Mouse (Mus musculus) megakaryocyte, adult 5-6 weeks (primary cell): Measurements from ENCODE around the gene St3gal3. TPM values are rescaled to one million over a fixed set of nuclear protein-coding genes. Genes with fewer than 3 reads are reported as not detected.

Source experiments
- ATAC-seq: 2 replicates; pipeline ENCODE4 v1.8.0; 2016; ENCODE audit warnings: mild to moderate bottlenecking, inconsistent platforms; ENCODE audit not compliant: poor library complexity, severe bottlenecking
- total RNA-seq, 2 experiments: library from RNA; stranded (forward) in 1 of 2; stranded (reverse) in 1 of 2; fragments of 153-499, 151-499 nt in 1 of 2; fragments of 221-1000, 200-1000 nt in 1 of 2; gene quantifications; 2 replicates each; pipeline versions ENCODE4 v1.2.3 to v1.2.4; 2015 to 2017

The St3gal3 gene
- total RNA-seq, 2 experiments from 2014 or later, result 6.6 to 7.3 TPM

DNA sequence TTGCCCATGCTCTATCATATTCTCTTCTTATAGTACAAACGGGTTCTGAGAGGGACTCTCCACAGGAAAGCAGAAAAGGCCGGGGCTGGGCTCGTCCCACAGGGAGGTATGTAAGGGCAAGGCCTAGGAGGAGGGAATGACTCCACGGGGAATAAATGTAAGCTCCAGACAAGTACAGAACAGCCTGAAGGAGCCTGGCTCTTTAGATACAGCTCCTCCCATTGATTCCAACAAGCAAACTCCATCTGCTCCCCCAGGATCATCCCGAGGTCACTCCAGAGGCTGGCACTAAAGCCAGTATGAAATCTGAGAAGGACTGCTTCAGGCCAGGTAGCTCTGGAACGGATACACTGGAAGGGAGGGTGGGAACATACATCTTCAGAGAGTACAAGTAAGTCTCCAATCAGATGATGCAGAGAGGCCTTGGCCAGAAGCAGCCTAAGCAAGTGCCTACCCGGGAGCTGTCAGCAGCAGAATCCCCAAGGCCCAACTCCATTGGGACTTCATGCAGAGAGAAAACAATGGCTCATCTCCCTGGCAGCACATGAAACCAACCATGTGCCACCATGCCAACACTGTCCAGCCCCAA lies 221.9 kb downstream of the St3gal3 start:
- no peak for ATAC-seq

DNA sequence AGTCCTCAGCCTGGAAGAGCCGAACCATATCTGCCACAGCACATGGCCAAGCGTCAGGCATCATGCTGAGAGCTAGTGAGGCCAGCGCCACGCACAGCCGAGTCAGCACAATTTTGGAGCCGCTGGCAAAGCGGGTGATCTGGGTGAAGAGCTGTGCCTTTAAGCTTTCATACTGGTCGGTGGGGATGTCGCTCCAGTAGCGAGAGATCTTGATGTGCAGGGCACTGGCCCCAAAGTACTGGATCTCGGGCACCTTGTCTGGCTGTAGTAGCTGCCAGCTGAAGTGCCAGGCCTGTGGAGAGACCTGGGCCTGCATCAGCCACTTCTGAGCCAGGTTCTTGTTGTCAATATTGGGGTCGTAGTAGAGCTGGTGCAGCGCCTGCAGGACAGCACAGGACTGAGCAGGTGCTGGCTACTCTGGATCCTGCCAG lies 222.6 kb downstream of the St3gal3 start:
- no peak for ATAC-seq

DNA sequence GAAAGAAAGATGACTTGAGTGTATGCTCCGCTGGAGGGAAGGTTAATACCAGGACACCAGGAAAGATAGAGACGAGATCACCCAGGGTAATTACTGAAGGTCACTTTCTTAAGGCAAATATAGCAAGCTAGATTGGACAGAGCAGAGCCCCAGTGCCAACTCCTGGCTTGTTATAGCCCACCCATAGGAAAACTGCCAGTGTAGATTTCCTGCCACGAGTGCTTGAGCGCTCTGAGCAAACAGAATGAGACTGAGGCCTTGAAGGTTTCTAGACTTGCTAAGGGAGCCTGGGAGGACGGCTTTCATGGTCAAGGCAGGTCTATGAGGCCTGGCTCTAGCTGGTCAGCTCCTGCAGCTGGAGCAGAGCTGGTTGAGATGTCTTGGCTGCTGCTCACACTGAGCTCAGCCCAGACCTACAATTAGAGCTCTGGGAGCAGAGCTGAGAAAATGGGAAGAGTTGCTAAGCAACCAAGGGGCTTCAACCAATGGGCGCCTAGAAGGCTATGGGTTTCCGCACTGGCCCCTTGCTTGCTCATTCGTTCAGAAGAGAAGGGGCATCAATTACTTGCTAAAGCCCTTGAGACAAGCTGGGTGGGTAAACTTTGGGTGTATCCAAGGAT lies 225.8 kb downstream of the St3gal3 start:
- ATAC-seq, result no peak

DNA sequence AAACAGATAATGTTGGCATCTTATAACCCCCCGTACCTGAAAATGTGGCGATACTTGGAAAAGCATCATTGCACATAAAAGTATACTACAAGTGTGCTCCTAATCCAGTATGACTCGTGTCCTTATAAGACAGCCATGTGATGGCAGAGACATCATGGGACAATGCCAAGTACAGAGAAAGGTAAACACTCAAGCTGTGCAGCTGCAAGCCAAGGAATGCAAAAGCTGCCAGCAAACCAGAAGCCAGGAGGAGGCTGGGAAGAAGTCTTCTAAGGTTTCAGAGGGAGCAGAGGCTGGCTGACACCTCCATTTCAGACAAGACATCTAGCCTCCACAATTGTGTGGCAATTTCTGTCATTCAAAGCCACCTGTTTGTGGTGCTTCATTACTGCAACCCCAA lies 228.5 kb downstream of the St3gal3 start:
- no peak for ATAC-seq

DNA sequence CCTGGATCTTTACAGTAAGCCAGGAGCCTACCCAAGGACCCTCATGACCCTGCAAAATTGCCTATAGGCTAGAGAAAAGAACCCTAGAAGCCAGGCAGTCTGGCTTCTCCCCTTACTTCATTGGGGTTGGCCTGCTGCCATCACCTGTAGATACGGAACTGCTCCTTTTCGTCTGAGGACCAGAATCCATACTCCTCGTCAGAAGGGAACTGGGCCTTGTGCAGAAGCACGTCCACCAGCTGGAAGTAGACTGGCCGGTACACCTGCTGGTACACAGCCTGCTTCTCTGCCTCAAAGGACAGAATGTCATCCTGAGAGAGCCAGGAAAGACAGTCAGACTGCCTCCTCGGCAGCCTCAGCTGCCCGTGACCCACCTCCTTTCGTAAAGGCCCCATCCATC lies 230.0 kb downstream of the St3gal3 start:
- no peak for ATAC-seq

DNA sequence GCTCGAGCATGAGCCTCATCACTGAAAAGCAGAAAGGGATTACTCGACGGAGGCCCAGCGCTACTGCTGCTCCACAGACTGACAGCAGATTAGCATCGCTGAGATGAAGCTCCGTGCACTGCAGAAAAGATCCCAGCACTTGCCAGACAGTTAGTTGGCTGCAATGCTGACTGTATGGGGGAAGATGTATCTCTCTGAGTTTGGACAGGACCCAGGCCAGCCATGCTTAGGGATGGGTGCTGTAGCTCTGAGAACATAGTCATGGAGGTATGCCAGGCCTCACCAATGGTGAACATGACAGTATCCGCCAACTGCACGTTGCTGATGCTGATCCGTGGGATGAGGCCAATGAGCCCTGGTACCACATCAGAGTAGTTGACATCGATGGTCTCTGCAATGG lies 230.6 kb downstream of the St3gal3 start:
- ATAC-seq, result no peak

DNA sequence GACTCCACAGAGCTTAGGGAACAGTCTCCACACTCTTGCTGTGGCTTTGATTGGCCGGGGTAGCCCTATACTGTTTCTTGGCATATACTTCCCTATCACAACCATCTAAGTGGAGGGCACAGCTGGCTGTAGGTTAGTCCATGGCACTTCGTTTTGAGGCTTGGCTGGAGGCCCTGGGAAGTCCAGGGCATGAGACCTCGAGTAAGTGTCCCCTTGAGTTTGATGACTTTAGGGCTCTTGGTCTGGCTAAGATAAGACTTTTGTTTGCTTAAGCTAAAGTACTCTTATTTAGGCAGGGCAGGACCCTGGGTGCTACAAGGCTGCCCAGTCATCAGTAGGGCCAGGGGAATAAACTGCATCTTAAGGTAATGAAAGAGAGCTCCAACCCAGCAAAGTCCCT lies 236.6 kb downstream of the St3gal3 start:
- ATAC-seq, result no peak

DNA sequence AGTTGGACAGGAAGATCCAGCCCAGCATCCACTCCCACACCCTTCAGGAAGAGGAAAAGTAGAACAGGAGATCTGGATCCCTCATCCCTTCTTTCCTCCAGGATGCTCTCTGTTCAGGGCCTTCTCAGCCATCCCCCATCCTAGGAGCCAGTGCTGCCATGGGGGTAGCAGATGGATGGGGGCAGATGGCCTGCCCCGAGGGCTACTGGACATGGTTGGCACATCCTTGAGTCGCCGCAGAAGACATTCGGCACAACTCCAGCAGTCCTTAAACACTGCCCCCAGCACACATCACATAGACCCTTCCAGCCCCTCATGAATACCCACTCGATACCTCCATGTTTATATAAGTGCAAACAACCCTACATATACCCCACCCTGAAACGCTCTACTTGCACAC lies 238.7 kb downstream of the St3gal3 start:
- ATAC-seq, result no peak

DNA sequence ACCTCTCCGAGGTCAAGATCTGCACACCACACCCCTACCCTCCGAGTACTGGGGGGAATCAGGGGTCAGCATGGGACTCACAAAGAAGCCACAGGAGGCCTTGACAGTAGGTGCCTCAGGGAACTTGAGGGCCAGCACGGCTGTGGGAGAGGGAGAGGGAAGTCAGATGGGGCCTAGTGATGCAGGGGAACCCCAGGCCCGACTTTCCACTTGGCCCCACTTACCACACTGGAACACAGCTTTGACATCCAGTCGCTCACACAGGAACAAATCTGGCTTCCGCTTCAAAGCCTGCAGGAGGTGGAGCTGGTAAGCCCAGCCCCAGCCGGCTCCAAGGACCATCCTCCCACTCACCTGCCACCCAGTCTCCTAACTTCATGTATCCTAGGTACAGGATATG lies 239.4 kb downstream of the St3gal3 start:
- ATAC-seq, result no peak

DNA sequence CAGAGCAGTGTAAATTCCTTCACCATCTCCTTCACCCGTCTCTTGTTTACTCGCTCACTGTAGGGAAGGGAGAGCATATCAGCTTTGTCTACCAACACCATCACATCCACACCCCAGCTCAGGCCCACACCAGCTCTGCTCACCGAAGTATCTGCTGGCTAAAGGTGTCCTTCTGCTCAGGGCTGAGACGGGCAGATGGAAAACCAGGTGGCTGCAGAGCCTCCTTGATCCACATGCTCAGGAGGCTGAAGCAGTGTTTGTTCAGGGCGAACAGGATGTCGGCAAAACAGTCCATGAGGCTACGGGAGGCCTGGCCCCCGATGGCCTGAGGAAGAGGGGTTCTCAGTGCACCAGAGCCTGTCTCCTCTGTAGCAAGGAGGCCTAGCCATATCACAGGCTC lies 240.1 kb downstream of the St3gal3 start:
- ATAC-seq, result no peak

DNA sequence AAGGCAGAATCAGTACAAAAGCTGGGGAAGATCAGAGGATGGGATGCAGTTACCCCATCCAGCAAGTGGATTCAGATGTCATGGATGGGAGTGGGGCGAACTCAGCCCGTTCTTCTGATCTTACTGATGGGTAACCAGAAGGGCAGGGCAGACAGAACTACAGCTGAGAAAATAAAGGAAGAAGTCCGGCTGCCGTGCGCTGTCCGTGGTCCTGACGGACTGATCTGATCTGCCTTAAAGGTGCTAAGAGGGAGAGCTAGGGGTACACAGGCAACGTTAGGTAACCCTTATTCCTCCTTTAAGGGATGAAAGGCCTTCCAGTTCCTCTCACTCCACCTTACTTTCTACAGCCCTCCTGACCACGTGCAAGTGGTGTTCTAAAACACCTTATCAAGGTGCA lies 241.3 kb downstream of the St3gal3 start:
- no peak for ATAC-seq

DNA sequence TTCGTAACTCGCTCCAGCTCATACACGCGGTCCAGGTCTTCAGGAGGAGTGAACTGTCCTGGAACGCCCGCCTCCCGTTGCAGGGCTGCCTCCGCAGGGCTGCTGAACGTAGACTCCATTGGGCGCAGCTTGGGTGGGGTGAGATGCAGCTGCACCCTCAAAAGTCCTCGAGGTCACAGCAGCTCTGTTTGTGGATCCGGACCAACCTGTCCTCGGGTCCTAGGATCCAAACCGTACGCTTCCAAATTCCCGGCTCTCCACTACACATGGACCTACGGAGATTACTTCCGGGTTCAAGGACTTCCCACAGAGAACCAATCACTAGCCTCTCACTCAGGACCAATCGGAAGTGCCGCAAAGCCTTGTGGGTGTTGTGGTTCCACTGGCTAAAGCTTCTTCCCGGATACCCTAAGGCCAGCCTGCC lies 243.0 kb downstream of the St3gal3 start, which contains the start of gene Dph2:
Gene Dph2 (minus strand): TSS at position 295 of the 424 bp plus-strand sequence.
- ATAC-seq, result peak; percentile 89

DNA sequence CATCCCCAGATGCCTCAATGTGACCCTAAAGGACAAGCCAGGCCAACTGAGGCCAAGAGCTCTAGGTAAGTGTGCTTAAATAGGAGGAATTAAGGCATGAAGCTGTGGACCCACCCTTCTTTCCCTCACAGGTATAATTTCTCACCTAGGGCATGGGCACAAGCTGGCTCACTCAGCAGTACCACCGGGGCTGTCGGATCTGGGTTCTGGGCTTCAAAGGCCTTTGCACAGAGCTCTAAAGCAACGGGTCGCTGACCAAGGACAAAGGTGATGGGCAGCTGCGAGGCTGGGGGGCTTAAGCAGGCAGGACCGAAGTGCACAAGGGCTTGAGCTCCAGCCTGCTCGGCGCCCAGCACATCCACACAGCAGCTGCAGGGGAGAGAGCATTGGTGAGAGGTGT lies 244.0 kb downstream of the St3gal3 start:
- ATAC-seq, result no peak

DNA sequence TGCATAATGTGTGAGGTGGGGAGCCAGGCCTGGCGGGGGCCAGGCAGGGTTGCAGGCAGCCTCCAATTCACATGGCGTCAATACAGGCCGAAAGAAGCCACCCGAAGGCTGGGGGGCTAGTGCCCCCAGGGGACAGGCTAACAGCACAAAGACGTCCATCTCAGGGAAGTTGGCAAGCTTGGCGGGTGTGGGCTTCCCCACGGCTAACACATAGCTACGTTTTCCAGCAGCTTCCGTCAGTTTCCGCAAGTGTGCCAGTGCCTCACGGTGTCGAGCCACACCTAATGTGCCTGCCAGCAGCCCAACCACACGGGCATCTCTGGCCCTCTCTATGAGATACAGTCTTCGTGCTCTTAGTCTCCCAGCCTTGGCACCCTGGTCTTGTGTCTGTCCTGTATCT lies 244.7 kb downstream of the St3gal3 start:
- no peak for ATAC-seq

DNA sequence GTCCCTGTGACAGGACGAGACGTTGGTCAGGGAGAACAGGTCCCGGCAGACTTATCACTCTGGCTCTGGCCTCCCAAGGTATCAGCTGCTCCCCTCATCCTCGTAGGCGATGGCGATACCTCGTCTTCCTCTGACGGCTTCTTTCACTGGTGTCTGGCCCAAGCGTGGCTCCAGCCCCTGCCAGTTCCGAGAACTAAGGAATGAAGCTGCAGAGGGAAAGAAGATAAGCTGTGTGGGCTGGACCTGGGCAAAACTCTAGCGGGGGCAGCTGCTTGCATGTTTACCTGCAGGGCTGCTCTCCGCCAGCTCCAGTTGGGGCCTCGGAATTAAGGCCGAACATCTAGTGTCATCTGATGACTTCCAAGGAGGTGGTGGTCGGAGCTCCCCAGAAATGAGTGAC lies 245.2 kb downstream of the St3gal3 start:
- ATAC-seq, result no peak

DNA sequence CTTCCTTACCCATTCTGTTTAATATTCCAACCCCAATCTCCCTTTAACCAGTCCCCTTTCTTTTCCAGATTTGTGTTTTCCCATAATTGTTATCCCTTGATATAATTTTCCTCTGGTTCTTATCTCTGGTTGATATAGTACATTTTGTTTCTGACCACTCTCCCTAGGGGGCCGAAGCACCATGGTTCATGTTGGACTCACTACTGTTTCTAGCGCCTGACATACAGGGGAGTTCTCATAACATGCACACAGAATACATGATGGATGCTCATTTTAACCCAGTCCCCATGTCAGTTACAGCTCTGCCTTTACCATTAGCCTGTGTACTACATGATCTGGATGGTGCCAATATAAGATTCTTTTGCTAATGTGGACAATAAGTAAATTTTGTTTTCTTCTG lies 246.8 kb downstream of the St3gal3 start:
- ATAC-seq, result no peak

DNA sequence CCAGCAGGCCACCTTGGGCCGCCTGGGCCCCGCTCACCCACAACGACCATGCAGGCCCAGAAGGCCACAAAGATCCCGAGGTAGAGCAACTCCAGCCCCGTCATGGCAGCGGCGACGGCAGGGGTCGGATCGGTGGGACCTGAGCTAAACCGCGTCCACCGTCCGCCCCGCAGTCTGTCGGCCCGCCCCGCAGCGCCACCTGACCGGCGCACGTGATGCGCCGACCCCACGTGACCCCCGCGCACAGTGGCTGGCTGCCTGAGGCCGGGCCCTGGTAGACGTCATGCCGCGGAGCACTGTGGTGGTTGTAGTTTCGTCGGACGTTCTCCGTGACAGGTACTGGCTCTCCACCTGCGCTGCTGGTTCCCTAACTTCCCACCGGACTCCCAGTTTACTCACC lies 247.6 kb downstream of the St3gal3 start, which contains the start of gene Atp6v0b:
Gene Atp6v0b (minus strand): TSS at position 201 of the 400 bp plus-strand sequence.
- peak; percentile 75 for ATAC-seq

DNA sequence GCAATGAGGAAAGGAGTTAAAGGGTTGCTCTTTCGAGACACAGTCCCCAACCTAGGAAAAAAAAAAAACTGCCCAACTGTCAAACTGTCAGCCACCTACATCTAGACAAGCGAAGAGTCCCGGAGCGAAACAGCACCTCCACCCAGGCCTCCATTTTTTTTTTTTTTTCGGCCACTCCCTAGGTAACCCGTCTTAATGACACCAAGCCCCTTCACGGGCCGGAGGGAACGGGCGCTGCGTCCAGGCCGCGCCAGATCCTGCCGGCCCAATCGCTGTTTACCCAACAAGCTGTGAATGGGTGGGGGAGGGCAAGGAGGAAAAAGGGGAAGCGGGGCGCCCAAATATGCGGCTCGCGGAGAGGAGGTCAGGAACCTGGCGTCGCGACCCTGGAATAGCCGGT lies 248.1 kb downstream of the St3gal3 start:
- peak; percentile 64 for ATAC-seq

DNA sequence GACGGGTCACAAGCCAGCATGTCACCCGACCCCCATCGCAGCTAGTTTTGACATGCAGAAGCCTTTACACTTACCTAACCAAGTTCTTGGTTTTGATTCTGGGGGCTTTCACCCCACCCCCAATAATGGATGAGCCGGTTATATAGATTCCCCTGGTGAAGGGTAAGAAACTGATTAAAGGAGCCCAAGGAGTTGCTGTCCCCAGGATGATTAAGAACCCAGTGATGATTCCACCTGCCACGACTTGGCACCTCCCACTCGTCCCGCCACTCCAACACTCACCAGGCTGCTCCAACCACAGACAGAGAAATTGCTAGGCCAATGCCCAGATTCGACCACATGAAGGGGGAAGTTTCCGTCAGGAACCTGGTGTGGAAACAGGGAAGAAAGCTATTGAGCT lies 248.7 kb downstream of the St3gal3 start:
- ATAC-seq, result no peak

DNA sequence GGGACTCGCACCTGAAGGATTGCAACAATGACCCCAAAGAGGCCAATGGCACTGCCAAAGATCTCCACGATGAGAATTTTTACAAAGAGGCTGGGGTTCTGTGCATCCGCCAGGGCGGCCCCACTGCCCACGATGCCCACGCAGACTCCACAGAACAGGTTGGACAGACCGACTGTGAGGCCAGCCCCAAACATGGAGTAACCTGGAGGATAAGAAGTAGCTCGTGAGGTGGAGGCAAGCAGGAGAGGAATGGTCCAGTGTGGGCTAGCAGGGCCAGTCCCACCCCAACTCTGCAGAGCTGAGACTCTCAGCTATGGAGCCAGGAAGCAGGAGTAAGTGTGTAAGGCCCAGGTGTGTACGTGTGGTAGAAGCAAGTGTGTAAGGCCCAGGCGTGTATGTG lies 249.6 kb downstream of the St3gal3 start:
- no peak for ATAC-seq

DNA sequence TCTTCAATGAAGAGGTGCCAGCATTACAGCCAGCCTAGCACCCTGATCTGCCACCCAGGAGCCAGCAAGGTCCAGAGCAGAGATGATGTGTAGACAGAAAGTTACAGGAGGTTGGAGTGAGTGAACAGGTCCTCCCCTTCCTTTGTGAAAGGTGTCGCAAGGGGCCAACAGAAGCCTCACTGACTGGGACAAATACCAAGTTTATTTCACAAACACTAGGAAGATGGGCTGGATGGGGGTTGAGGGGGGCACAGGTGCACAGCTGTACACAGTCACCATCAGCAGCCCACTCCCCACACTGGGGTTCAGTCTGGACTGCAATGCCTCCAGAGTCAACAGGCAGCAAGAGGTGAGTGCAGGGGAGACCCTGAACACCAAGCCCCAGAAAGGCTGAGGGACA lies 250.6 kb downstream of the St3gal3 start:
- no peak for ATAC-seq

DNA sequence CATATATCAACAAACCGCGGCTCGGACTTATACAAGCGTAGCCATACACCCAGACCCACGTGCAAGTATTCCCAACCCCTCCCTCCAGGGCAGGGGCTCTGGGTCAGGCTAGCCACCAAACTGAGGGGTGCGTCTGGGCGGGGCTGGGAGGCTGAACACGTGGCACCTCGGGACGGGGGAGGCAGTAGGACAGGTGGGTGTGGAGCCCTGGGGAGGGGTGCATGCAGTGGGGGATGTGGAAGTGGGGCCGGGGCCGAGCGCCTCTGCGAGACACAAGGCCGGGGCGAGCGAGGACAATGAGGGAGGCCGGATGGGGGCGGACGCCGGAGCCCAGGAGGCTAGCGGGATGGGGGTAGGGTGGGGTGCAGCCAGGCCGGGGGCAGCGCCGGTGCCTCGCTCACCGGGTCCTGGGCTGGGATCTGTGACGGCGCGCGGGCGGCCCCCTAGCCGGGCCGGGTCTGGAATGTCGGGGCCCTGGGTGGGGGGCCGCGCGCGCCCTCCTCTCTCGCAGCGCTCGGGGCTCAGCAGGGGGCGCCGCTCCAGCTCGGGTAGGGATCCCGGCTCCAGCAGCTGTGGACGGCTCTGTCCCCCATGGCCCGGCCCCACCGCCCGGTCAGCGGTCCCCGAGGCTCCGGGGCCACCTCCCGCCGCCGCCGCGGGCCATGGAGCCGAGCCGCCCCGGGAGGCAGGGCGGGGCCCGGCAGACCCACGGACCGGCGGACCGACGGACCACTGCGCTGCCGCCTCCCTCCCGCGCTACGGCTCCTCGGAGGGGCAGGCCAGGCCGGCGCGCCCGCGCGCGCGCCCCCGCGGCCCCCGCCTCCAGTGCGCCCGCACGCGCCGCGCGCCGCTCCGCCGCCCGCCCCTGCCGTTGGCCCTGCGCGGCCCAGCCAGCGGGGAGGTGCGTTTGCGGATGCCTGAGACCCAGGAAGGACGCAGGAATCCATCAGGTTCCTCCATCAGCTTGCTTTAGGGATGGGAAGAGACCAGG lies 251.7 kb downstream of the St3gal3 start, which contains the start of gene B4galt2:
Gene B4galt2 (minus strand): TSS at position 787 of the 991 bp plus-strand sequence.
- no peak for ATAC-seq
